Mouse (Mus musculus) stomach, postnatal 0 days (tissue): ENCODE measurements at regions not wholly inside any gene's neighbourhood (a gene's known extent, or its start where the extent isn't known, plus 50 kb on each side); places are given as distances from the start of the nearest gene placed in this dataset.

ENCODE experiments used
- CTCF ChIP-seq: IDR thresholded peaks from 2 replicates; pipeline ENCODE4 v1.5.1; 2016; ENCODE audit warnings: antibody characterized with exemption, low read depth, mild to moderate bottlenecking, moderate library complexity
- EP300 ChIP-seq: optimal IDR thresholded peaks from 2 replicates; pipeline ENCODE3; 2016; ENCODE audit warnings: antibody characterized with exemption

DNA sequence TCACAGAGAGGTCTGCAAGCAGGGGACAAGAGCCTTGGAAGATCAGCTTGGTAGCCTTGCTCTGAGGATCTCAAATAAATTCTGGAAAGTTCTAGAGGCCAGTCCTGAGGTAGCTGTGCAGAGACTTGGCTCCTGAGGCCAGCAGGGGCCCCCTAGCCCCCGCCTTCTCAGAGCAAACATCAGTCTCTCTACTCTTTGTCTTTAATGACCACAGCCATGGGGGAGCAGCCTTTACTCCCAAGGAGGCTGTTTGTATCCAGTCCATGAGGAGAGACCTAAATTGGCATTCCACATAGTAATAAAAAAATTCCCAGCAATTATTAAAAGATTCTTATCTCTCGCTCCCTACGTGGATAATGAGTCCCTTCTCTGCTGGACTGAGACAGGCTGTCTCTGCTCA, 726.8 kb downstream of the Gm826 start:
- no peak for TF ChIP-seq CTCF
- TF ChIP-seq EP300: no peak
